Mouse (Mus musculus) gastrocnemius, adult 18-20 months (tissue): ENCODE results near the gene Amn. TPM values are rescaled to one million over a fixed set of nuclear protein-coding genes. Genes with fewer than 3 reads are reported as not detected.

Source experiments
- DNase-seq: peaks from one replicate; pipeline ENCODE4 v3.0.0; 2021; ENCODE audit warnings: low spot score
- total RNA-seq, 2 experiments: library from RNA; stranded (reverse); gene quantifications; 2 replicates each; pipeline ENCODE4 v1.2.3; 2021

The Amn gene
- total RNA-seq, 2 experiments from 2014 or later: not detected

DNA sequence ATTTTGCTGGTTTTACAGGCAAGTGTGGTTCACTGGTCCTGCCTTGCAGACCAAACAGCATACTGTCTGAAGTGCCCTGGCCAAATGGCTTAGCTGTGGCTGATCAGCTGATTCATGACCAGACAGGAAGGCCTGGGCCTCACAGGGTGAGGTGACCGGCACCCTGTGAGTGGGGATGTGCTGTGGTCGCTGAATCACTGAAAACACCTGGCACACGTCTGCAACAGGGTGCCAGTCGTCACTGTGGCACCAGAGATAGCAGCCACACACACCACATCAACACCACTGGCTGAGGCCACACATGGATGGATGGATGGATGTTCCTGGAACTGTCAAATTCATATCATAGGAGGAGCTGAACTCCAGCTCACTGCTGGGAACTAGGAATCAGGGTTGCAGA lies 52.5 kb downstream of the Amn start:
- no peak for DNase-seq

GRCm38 (mm10) chr12:111324536-111324935 lies 53.6 kb downstream of the Amn start:
- DNase-seq: no peak

- no peak for DNase-seq
Measured at GRCm38 (mm10) chr12:111324949-111325348, 54.1 kb downstream of the Amn start.

GRCm38 (mm10) chr12:111325744-111326424 lies 55.0 kb downstream of the Amn start:
- peak; percentile 20 for DNase-seq

Other genes with a start within 250 kb of the Amn start
- 1 to 10 TPM; 6.1 to 8.1 TPM for gene Rcor1, start 231.7 kb upstream of the Amn start, total RNA-seq
- gene Traf3, start 104.7 kb upstream of the Amn start, total RNA-seq: 10 to 100 TPM; 10.9 to 17.4 TPM
- gene 4930595D18Rik, start 86.6 kb upstream of the Amn start, total RNA-seq: not detected
- gene Cdc42bpb, start 106.6 kb downstream of the Amn start, total RNA-seq: 10 to 100 TPM; 17.3 to 21.2 TPM
- gene Lbhd2, start 135.7 kb downstream of the Amn start, total RNA-seq: not detected
- gene Exoc3l4, start 145.9 kb downstream of the Amn start, total RNA-seq: 1 to 10 TPM; 2.0 to 3.4 TPM
- 10 to 100 TPM; 38.8 to 52.9 TPM for gene Tnfaip2, start 171.4 kb downstream of the Amn start, total RNA-seq
- gene Gm266, start 214.7 kb downstream of the Amn start, total RNA-seq: under 1 TPM in 1 of 2 experiments, not detected in 1; 0.18 TPM